Mouse (Mus musculus) gastrocnemius, adult 2 months (tissue): ENCODE measurements around the gene Ipo11. TPM values are rescaled to one million over a fixed set of nuclear protein-coding genes. Genes with fewer than 3 reads are reported as not detected.
A peak's percentile ranks its signal among the peaks of the same experiment; 100 is the strongest.

Source experiments
- DNase-seq: peaks from one replicate; pipeline ENCODE4 v3.0.0; 2022
- H3K27ac ChIP-seq: fragments of 200-600 bp; 2 replicates; pipeline ENCODE4 v1.8.1; 2022; ENCODE audit warnings: mild to moderate bottlenecking
- H3K4me3 ChIP-seq: fragments of 200-600 bp; 2 replicates; pipeline ENCODE4 v1.8.1; 2022; ENCODE audit warnings: mild to moderate bottlenecking, moderate library complexity
- CTCF ChIP-seq: fragments of 200-600 bp; IDR thresholded peaks from 2 replicates; pipeline ENCODE4 v1.8.1; 2022; ENCODE audit warnings: antibody characterized with exemption, mild to moderate bottlenecking, moderate library complexity
- intact Hi-C: fragments of 180-260 bp; cut with DNase I; formaldehyde crosslinking; loops from one replicate; pipeline ENCODE4 v1.15.1; 2025
- total RNA-seq, 2 experiments: library from RNA; stranded (reverse); gene quantifications; 2 replicates each; pipeline ENCODE4 v1.2.3; 2021

The Ipo11 gene
- total RNA-seq, 2 experiments from 2014 or later = 13.8 to 17.2 TPM

DNA sequence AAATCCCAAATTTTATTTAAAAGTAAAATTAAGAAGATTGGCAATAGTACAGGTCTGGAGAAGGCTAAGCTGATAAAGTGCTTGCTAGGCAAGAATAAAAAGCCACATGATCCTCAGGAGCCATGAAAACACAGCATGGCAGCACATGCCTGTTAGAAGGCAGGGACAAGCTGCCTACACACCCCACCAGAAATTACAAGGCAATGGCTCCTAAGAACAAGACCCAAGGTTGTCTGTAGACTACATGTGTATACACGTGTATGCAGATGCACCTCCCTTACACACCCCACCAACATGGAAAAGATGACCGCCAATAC lies 112.9 kb downstream of the Ipo11 start:
- Histone ChIP-seq H3K4me3 (no peak overlapping the region), H3K27ac (no peak overlapping the region)
- no peak for TF ChIP-seq CTCF
- no peak for DNase-seq
- intact Hi-C loops = no loop called here

DNA sequence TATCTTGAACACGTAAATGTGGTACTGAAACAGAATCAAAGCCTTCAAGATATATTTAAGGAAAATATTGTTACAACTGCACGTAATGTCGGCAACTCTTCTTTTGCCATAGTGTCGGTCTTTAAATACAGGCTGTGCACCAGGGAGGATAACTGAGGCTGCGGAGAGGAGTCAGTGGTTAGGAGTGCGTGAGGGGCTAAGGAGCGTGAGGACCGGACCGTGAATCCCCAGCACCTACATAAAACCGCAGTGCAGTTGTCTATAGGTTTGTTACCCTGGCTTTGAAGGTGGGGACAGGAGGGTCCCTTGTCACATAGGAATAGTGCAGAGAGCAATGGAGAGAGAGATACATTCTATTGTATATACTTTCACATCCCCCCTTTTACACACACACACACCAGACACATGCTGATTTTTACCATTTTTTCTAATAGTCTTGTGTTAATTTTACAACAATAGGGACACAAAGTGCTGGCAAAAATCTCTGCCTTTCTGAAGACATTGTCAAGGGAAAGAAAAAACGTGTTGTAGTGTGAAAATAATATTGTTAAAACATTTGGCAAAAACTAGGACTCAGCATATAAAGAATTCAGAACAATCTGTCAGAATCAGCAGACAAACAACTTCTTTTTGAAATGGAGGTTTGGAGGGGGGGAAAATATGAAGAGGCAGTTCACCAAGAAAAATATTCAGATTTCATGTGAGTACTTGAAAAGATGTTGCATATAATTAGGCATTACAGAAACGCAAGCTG lies 113.5 kb downstream of the Ipo11 start:
- no peak overlapping the region for H3K27ac ChIP-seq
- DNase-seq = no peak
- no peak for TF ChIP-seq CTCF
- H3K4me3 ChIP-seq = no peak overlapping the region
- intact Hi-C loops = no loop called here

DNA sequence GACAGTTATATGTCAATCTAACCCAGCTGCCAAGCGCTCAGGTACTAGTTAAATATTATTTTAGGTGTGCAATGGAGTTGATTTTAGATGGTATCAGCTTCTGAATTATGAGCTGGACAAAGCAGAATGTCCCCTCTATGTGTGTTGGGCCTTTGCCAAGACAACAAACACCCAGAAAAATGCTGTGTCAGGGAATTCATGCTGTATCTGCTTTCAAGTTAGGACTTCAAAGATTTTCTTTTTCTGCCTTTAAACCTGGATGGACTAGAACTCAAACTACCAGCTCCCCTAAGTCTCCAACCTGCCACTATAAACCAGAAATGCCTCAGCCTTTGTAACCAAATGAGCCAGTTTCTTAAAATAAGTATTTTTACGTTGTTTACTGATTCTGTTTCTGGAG lies 116.6 kb downstream of the Ipo11 start:
- no peak overlapping the region for H3K27ac ChIP-seq
- intact Hi-C loops = no loop called here
- no peak for TF ChIP-seq CTCF
- H3K4me3 ChIP-seq = no peak overlapping the region
- no peak for DNase-seq

DNA sequence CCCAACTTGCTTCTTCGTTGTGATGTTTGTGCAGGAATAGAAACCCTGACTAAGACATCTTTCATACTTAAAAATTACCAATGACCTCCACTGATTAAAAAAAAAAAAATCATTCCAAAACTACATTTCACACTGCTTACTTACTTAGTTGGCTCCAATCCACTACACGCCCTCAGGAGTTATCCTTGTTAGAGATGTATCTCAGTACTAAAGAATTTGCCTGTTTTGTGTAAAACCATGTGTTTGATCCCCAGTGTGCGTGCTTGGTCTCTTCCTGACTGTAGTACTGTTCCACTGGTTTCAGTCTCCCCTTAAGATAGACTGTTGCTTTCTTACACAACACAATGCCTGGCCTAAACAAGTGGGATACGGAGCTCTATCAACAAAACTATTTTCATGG lies 117.0 kb downstream of the Ipo11 start:
- intact Hi-C loops = no loop called here
- TF ChIP-seq CTCF = no peak
- DNase-seq = no peak
- Histone ChIP-seq H3K27ac (no peak overlapping the region), H3K4me3 (no peak overlapping the region)

DNA sequence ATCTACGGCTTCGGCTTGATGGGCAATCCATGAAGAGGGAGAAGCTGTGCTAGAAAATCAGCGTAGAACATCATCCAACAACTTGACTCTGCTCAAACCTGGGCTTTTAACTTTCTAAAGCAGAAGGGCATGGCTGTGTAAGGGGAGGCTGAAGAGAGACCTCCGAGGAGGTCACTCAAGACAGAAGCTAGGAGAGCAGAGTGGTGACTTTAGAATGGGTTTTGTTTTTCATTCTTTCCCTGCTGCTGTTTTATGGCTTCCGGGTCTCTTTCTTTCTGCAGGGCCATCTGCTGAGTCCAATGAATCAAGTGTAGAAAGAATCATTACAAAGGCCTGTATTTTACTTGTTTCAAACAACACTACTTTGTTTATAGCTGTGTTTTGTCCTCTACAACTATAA lies 119.7 kb downstream of the Ipo11 start:
- no peak for DNase-seq
- Histone ChIP-seq H3K27ac (peak overlapping the region; percentile 54), H3K4me3 (no peak overlapping the region)
- intact Hi-C loops = no loop called here
- TF ChIP-seq CTCF = no peak

DNA sequence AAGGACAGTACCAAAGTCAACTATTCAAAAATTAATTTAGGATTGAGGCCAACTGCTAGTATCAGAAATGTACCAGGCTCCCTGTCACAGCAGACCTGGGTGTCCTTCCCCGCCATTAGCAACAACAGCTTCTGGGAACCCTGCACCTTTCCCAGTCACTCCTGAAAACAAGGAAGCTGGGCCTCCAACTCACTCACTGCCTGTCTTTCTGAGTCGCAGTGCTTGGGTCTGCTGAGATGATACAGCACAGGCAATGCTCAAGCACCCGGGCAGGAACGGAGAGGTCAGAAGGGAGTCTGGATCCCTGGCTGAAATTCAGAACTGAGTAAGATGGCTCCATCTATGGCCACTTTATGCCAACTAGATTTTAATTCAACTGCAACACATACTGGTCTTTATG lies 123.2 kb downstream of the Ipo11 start:
- peak; percentile 19 for DNase-seq
- intact Hi-C loops = no loop called here
- H3K4me3 ChIP-seq = no peak overlapping the region
- H3K27ac ChIP-seq = no peak overlapping the region
- no peak for TF ChIP-seq CTCF

DNA sequence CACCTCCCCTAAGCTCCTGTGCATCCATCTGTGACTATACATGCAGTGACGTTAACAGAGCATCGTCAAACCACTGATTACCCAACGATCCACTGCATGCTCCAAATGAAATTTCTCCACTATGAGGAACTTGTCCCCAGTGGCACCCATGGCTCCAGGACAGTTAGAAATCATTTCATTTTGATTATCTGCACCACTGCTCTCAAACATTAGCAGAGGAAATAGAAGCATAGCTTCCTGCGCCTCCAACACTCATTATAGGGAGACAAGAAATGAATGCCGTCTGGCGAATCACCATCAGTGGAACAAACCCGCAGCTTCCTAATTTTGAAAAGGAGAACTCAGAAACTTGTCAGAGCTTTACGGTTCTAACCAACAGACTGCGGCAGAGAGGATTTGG lies 123.7 kb downstream of the Ipo11 start:
- Histone ChIP-seq H3K4me3 (no peak overlapping the region), H3K27ac (no peak overlapping the region)
- TF ChIP-seq CTCF = no peak
- no peak for DNase-seq
- intact Hi-C loops = no loop called here

DNA sequence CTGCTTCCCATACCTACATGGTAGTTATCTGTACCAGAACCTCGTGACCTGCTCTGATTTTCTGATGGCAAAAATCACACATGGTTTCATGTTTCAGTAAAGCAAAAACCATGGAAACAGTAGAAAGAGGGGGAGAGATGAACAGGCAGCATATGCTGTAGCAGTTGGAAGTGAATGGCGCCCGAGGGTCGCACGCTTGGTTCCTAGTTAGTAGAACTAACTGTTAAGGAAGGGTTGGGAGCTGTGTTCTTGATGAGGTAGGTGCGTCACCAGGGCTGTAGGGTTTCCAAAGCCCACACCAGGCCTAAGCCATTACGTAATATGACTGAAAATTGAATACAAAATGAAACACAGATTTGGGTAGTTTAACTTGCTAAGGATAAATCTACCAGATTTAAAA lies 126.6 kb downstream of the Ipo11 start:
- no peak for TF ChIP-seq CTCF
- H3K27ac ChIP-seq = no peak overlapping the region
- no peak for DNase-seq
- intact Hi-C loops = no loop called here
- no peak overlapping the region for H3K4me3 ChIP-seq

DNA sequence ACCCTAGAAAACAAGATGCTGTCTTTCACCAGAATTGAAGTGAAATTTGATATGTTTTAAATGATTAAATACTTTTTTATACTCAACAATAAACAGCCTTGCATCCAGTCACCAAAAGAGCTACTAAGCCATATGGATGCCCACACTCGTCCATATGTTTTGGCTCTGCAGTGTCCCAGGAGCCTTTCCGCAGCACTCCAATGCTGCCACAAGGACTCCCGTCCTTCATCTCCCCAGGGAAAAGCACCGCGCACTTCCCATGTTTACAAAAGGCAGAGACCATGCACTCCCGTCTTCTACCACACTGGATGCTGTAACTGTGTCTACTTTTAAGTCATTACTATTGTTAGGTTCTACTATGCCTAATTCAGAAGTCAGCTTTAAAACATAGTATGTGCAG lies 127.9 kb downstream of the Ipo11 start:
- H3K27ac ChIP-seq = no peak overlapping the region
- H3K4me3 ChIP-seq = no peak overlapping the region
- TF ChIP-seq CTCF = no peak
- intact Hi-C loops = no loop called here
- no peak for DNase-seq

DNA sequence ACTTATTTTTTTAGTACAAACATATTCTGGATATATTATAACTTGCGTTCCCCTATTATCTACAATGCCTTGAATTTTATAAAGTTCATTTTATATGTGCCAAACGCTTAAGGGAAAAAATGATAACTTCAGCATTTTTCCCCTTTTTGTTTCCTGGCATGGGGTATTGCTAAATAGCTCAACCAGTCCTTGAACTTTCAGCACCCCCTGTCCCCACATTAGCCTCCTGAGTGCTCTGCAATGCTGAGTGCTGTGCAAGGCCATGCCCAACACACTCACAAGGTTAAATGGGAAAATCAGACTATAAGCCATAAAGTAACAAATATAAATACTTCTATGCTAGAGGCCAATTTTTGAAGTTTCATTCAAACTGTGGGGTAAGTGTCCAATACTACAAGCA lies 128.4 kb downstream of the Ipo11 start:
- no peak for DNase-seq
- H3K27ac ChIP-seq = no peak overlapping the region
- intact Hi-C loops = no loop called here
- H3K4me3 ChIP-seq = no peak overlapping the region
- TF ChIP-seq CTCF = no peak

DNA sequence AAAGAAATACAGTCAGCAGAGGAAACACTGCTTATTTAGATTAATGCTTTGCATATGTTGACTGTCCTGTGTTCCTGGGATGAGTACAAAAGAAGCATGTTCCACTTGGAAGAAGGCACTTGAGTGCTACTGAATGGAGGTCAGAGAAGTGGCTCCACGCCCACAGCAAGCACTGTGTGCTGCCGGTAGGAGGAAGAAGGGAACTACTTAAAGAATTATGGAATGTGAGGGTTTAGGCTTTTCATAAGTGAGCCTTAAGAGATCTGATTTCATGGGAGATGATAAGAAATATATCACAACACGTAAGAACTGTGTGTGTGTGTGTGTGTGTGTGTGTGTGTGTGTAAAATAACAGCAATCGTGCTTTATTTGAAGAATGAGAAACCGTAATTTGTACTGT lies 129.5 kb downstream of the Ipo11 start:
- Histone ChIP-seq H3K4me3 (no peak overlapping the region), H3K27ac (no peak overlapping the region)
- TF ChIP-seq CTCF = no peak
- intact Hi-C loops = no loop called here
- DNase-seq = no peak

DNA sequence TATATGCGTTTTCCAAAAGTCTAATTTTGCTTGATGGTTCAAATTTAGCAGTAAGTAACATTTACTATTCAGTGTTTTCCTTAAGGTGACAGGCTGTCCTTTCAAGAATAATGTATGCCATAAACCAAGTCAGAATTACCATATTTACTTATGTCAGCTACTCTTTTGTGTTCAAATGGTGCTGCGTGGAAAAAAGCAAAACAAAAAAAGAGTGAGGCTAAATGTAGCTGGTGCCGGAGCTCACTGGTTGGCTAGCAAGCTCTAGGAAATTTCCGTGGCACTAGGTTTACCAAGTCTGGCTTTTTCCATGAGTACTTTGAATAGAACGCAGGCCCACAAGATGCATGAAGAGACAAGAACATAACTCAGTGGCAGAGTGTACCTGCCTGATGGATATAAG lies 131.6 kb downstream of the Ipo11 start:
- DNase-seq = no peak
- no peak for TF ChIP-seq CTCF
- H3K27ac ChIP-seq = no peak overlapping the region
- intact Hi-C loops = no loop called here
- H3K4me3 ChIP-seq = no peak overlapping the region

DNA sequence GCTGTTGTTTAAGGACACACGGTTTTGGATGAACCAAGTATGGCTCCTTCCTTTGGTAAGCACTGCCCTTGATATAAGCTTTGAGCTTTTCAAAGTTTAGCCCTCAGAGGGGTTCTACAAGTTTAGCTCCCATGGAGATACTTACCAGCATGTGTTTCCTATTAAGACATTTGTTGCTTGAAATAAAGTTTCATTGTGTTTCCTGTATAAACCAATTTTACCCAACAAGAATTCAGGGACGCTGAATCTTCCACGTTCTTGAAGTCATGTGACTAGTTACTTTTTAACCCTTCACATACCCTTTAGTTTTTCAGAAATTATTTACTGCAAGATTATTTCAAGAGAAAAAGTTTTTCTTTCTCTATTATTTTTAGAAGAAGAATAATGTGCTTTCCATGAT lies 138.7 kb downstream of the Ipo11 start:
- intact Hi-C loops = no loop called here
- Histone ChIP-seq H3K4me3 (no peak overlapping the region), H3K27ac (no peak overlapping the region)
- no peak for TF ChIP-seq CTCF
- no peak for DNase-seq

DNA sequence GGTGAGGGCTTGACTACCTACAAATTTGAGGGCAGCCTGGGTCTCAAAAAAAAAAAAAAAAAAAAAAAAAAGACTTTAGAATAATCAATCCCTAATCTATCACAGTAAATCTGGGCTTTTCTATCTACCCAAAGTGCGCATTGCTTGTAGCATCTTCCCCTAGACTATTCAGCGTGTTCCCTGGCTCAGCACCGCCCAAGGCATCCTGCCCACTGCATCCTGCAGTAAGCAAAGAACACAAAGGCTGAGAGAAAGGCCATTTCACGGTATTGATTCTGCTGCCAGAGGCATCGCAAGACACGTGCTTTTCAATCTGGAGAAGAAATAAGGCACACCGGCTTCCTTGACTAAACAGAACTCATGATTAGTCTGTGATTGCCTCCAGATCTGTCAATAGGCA lies 147.9 kb downstream of the Ipo11 start:
- DNase-seq = no peak
- no peak for TF ChIP-seq CTCF
- intact Hi-C loops = no loop called here
- Histone ChIP-seq H3K4me3 (no peak overlapping the region), H3K27ac (no peak overlapping the region)
